Mouse (Mus musculus): ENCODE data around the gene Klhdc3. TPM values are rescaled to one million over a fixed set of nuclear protein-coding genes. Genes with fewer than 3 reads are reported as not detected.

Gene Klhdc3
- polyA plus RNA-seq, 1 experiment from 2014 or later = 121 TPM

GRCm38 (mm10) chr17:46704887-46705835 is 24.4 kb upstream of the Klhdc3 start, which contains the start of gene Ppp2r5d:
Gene Ppp2r5d (minus strand): TSS chr17:46705111.
- WGBS = 1% methylated on average over 48 of the region's 48 CpGs
- H3K4me3 ChIP-seq (ENCODE audit: low read depth, low read length) = peak within 1 kb of the TSS; percentile 76
- peak within 1 kb of the TSS; percentile 74 for H3K9ac ChIP-seq (ENCODE audit: low read depth, low read length)
- peaks cover 23% of the 10 kb centered on the region for H3K4me1 ChIP-seq (replicated peaks; ENCODE audit: control insufficient read depth, insufficient read depth, low read length)
- H3K4me2 ChIP-seq = peak within 1 kb of the TSS; percentile 90
- no peaks in the 10 kb centered on the region for H3K27me3 ChIP-seq (replicated peaks; ENCODE audit: control insufficient read depth, insufficient read depth, low read length)
- ATAC-seq (replicated peaks; ENCODE audit: low FRiP score) (peak; percentile 94), DNase-seq (ENCODE audit: low spot score) (peak; percentile 89)
- H3K36me3 ChIP-seq (ENCODE audit: control insufficient read depth, insufficient read depth, low read length) = no peaks in the 10 kb centered on the region
- H3K27ac ChIP-seq (ENCODE audit: low read depth, low read length) = peak within 1 kb of the TSS; percentile 78
- no peaks in the 10 kb centered on the region for H3K9me3 ChIP-seq (ENCODE audit: control insufficient read depth, low read length)

- H3K27me3 ChIP-seq (replicated peaks; ENCODE audit: control insufficient read depth, insufficient read depth, low read length) = no peaks in the 10 kb centered on the region
- peaks cover 5% of the 10 kb centered on the region; the same call in 1 of the 2 replicates for H3K36me3 ChIP-seq (ENCODE audit: control insufficient read depth, insufficient read depth, low read length)
- peaks cover 23% of the 10 kb centered on the region for H3K4me1 ChIP-seq (replicated peaks; ENCODE audit: control insufficient read depth, insufficient read depth, low read length)
- peak overlapping the region; percentile 82 for H3K4me2 ChIP-seq
- peak overlapping the region; percentile 76 for H3K4me3 ChIP-seq (ENCODE audit: low read depth, low read length)
- H3K9me3 ChIP-seq (ENCODE audit: control insufficient read depth, low read length) = no peaks in the 10 kb centered on the region
- H3K9ac ChIP-seq (ENCODE audit: low read depth, low read length) = peak overlapping the region; percentile 74
- peak overlapping the region; percentile 57 for H3K27ac ChIP-seq (ENCODE audit: low read depth, low read length)
- 3% methylated on average over 40 of the region's 41 CpGs for WGBS
- ATAC-seq (replicated peaks; ENCODE audit: low FRiP score) (peak; percentile 63), DNase-seq (ENCODE audit: low spot score) (peak; percentile 47)
Observed at GRCm38 (mm10) chr17:46703971-46704886, 23.5 kb upstream of the Klhdc3 start.

- H3K27ac ChIP-seq (ENCODE audit: low read depth, low read length) = no peak overlapping the region
- H3K27me3 ChIP-seq (replicated peaks; ENCODE audit: control insufficient read depth, insufficient read depth, low read length) = no peaks in the 10 kb centered on the region
- 83% methylated on average over 5 of the region's 5 CpGs for WGBS
- DNase-seq (ENCODE audit: low spot score) (no peak), ATAC-seq (replicated peaks; ENCODE audit: low FRiP score) (no peak)
- peak overlapping the region; percentile 74; the same call in 1 of the 2 replicates for H3K9ac ChIP-seq (ENCODE audit: low read depth, low read length)
- H3K4me3 ChIP-seq (ENCODE audit: low read depth, low read length) = 0 out of 2 replicates have a peak overlapping the region, but pooled peaks have one; percentile 76
- peak overlapping the region; percentile 82 for H3K4me2 ChIP-seq
- no peaks in the 10 kb centered on the region for H3K9me3 ChIP-seq (ENCODE audit: control insufficient read depth, low read length)
- H3K4me1 ChIP-seq (replicated peaks; ENCODE audit: control insufficient read depth, insufficient read depth, low read length) = peaks cover 23% of the 10 kb centered on the region
- peaks cover 10% of the 10 kb centered on the region; the same call in 1 of the 2 replicates for H3K36me3 ChIP-seq (ENCODE audit: control insufficient read depth, insufficient read depth, low read length)
Observed at GRCm38 (mm10) chr17:46702506-46702905, 21.8 kb upstream of the Klhdc3 start.

GRCm38 (mm10) chr17:46702100-46702499 is 21.4 kb upstream of the Klhdc3 start:
- no peak overlapping the region for H3K4me2 ChIP-seq
- 0 out of 2 replicates have a peak overlapping the region, but pooled peaks have one; percentile 11 for H3K9ac ChIP-seq (ENCODE audit: low read depth, low read length)
- no peaks in the 10 kb centered on the region for H3K27me3 ChIP-seq (replicated peaks; ENCODE audit: control insufficient read depth, insufficient read depth, low read length)
- H3K9me3 ChIP-seq (ENCODE audit: control insufficient read depth, low read length) = no peaks in the 10 kb centered on the region
- no peak for DNase-seq (ENCODE audit: low spot score)
- H3K4me1 ChIP-seq (replicated peaks; ENCODE audit: control insufficient read depth, insufficient read depth, low read length) = peaks cover 23% of the 10 kb centered on the region
- WGBS = 78% methylated on average over 12 of the region's 12 CpGs
- no peak overlapping the region for H3K27ac ChIP-seq (ENCODE audit: low read depth, low read length)
- no peak for ATAC-seq (replicated peaks; ENCODE audit: low FRiP score)
- H3K36me3 ChIP-seq (ENCODE audit: control insufficient read depth, insufficient read depth, low read length) = peaks cover 10% of the 10 kb centered on the region; the same call in 1 of the 2 replicates
- H3K4me3 ChIP-seq (ENCODE audit: low read depth, low read length) = no peak overlapping the region

- no peak overlapping the region for H3K4me2 ChIP-seq
- no peaks in the 10 kb centered on the region for H3K9me3 ChIP-seq (ENCODE audit: control insufficient read depth, low read length)
- peaks cover 23% of the 10 kb centered on the region for H3K4me1 ChIP-seq (replicated peaks; ENCODE audit: control insufficient read depth, insufficient read depth, low read length)
- WGBS = 82% methylated on average over 12 of the region's 12 CpGs
- H3K9ac ChIP-seq (ENCODE audit: low read depth, low read length) = no peak overlapping the region
- ATAC-seq (replicated peaks; ENCODE audit: low FRiP score) (no peak), DNase-seq (ENCODE audit: low spot score) (no peak)
- no peak overlapping the region for H3K27ac ChIP-seq (ENCODE audit: low read depth, low read length)
- H3K4me3 ChIP-seq (ENCODE audit: low read depth, low read length) = no peak overlapping the region
- peaks cover 10% of the 10 kb centered on the region; the same call in 1 of the 2 replicates for H3K36me3 ChIP-seq (ENCODE audit: control insufficient read depth, insufficient read depth, low read length)
- H3K27me3 ChIP-seq (replicated peaks; ENCODE audit: control insufficient read depth, insufficient read depth, low read length) = no peaks in the 10 kb centered on the region
Observed at GRCm38 (mm10) chr17:46701489-46701888, 20.8 kb upstream of the Klhdc3 start.

GRCm38 (mm10) chr17:46699912-46700311 is 19.2 kb upstream of the Klhdc3 start:
- H3K4me3 ChIP-seq (ENCODE audit: low read depth, low read length) = no peak overlapping the region
- H3K9ac ChIP-seq (ENCODE audit: low read depth, low read length) = no peak overlapping the region
- no peak for DNase-seq (ENCODE audit: low spot score)
- ATAC-seq (replicated peaks; ENCODE audit: low FRiP score) = no peak
- peaks cover 21% of the 10 kb centered on the region for H3K4me1 ChIP-seq (replicated peaks; ENCODE audit: control insufficient read depth, insufficient read depth, low read length)
- H3K4me2 ChIP-seq = no peak overlapping the region
- H3K36me3 ChIP-seq (ENCODE audit: control insufficient read depth, insufficient read depth, low read length) = peaks cover 10% of the 10 kb centered on the region; the same call in 1 of the 2 replicates
- H3K9me3 ChIP-seq (ENCODE audit: control insufficient read depth, low read length) = no peaks in the 10 kb centered on the region
- H3K27ac ChIP-seq (ENCODE audit: low read depth, low read length) = no peak overlapping the region
- H3K27me3 ChIP-seq (replicated peaks; ENCODE audit: control insufficient read depth, insufficient read depth, low read length) = no peaks in the 10 kb centered on the region
- WGBS = 84% methylated on average over 3 of the region's 3 CpGs

- Histone ChIP-seq H3K4me3 (ENCODE audit: low read depth, low read length) (no peak overlapping the region), H3K36me3 (ENCODE audit: control insufficient read depth, insufficient read depth, low read length) (peaks cover 10% of the 10 kb centered on the region; the same call in 1 of the 2 replicates), H3K27ac (ENCODE audit: low read depth, low read length) (no peak overlapping the region), H3K9me3 (ENCODE audit: control insufficient read depth, low read length) (no peaks in the 10 kb centered on the region), H3K4me2 (no peak overlapping the region), H3K9ac (ENCODE audit: low read depth, low read length) (no peak overlapping the region; the same call in 1 of the 2 replicates), H3K4me1 (replicated peaks; ENCODE audit: control insufficient read depth, insufficient read depth, low read length) (peaks cover 21% of the 10 kb centered on the region), H3K27me3 (replicated peaks; ENCODE audit: control insufficient read depth, insufficient read depth, low read length) (no peaks in the 10 kb centered on the region)
- DNase-seq (ENCODE audit: low spot score) = no peak
- ATAC-seq (replicated peaks; ENCODE audit: low FRiP score) = no peak
- WGBS = 64% methylated on average over 5 of the region's 5 CpGs
Observed at GRCm38 (mm10) chr17:46699245-46699644, 18.5 kb upstream of the Klhdc3 start.

GRCm38 (mm10) chr17:46698515-46698914 is 17.8 kb upstream of the Klhdc3 start:
- Histone ChIP-seq H3K9me3 (ENCODE audit: control insufficient read depth, low read length) (no peaks in the 10 kb centered on the region), H3K4me2 (no peak overlapping the region), H3K27me3 (replicated peaks; ENCODE audit: control insufficient read depth, insufficient read depth, low read length) (no peaks in the 10 kb centered on the region), H3K27ac (ENCODE audit: low read depth, low read length) (no peak overlapping the region), H3K9ac (ENCODE audit: low read depth, low read length) (no peak overlapping the region), H3K4me1 (replicated peaks; ENCODE audit: control insufficient read depth, insufficient read depth, low read length) (peaks cover 15% of the 10 kb centered on the region), H3K36me3 (ENCODE audit: control insufficient read depth, insufficient read depth, low read length) (peaks cover 10% of the 10 kb centered on the region; the same call in 1 of the 2 replicates), H3K4me3 (ENCODE audit: low read depth, low read length) (no peak overlapping the region)
- ATAC-seq (replicated peaks; ENCODE audit: low FRiP score) = no peak
- 84% methylated on average over 6 of the region's 6 CpGs for WGBS
- DNase-seq (ENCODE audit: low spot score) = no peak
